Mouse (Mus musculus): ENCODE data around the gene Fam124b. TPM values are rescaled to one million over a fixed set of nuclear protein-coding genes. Genes with fewer than 3 reads are reported as not detected.

Gene Fam124b
- polyA plus RNA-seq, 1 experiment from 2014 or later = 0.72 TPM

DNA sequence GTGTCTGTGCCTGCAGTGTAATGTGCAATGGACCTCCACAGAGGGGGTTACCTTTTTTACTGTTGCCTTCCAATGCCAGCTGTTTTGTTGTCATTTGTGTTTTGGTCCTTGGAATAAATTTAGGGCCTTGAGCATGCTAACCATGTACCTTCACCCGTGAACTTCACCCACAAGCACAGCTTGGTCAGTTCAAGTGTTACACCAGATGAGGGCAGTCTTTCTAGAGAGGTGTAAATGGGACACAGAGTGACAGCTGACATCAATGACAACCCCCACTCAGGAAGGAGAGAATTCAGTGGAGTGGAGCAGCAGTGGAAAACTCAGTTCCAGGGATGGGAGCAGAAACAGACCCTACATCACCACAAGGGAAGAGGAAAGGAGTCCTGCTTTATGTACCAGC lies 12.3 kb upstream of the Fam124b start:
- Histone ChIP-seq H3K36me3 (no peaks in the 10 kb centered on the region), H3K27me3 (replicated peaks) (no peaks in the 10 kb centered on the region), H3K27ac (no peak overlapping the region), H3K4me2 (replicated peaks) (no peak overlapping the region), H3K4me1 (no peaks in the 10 kb centered on the region), H3K9ac (no peak overlapping the region), H3K9me3 (no peaks in the 10 kb centered on the region), H3K4me3 (no peak overlapping the region)
- no peak for ATAC-seq (ENCODE audit: low FRiP score, low read depth)
- WGBS = 76% methylated on average over 1 of the region's 1 CpGs

DNA sequence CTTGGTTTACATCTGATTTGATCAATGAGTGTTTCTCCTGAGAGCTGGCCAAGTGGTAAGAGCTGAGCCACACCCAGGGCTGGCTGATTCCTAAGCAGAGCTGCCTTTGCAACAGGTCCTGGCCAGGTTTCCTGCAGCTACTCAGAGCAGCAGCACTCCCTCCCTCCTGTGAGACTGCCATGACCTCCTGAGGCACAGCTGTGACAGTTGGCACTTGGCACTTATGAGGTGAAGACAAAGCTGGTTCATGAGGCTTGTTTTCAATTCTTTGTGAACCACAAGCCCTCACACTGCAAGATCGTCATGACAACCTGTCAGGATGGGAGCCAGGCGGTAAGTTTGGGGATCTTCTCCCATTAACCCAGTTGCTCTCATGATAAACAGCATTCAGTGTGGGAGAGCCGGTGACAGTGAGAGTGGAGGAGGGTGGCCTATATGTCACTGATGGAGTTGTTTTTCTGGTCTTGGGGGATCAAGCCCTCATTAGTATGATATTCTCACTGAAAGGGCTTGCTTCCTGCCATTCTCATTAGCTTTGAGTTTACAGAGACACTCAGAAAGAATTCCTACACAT lies 6.7 kb upstream of the Fam124b start:
- peaks cover 3% of the 10 kb centered on the region; the same call in 1 of the 2 replicates for H3K4me1 ChIP-seq
- H3K36me3 ChIP-seq = no peaks in the 10 kb centered on the region
- H3K4me2 ChIP-seq (replicated peaks) = no peak overlapping the region
- no peak overlapping the region for H3K4me3 ChIP-seq
- WGBS = 39% methylated on average over 3 of the region's 3 CpGs
- H3K27me3 ChIP-seq (replicated peaks) = no peaks in the 10 kb centered on the region
- no peak overlapping the region for H3K9ac ChIP-seq
- no peak overlapping the region for H3K27ac ChIP-seq
- no peaks in the 10 kb centered on the region for H3K9me3 ChIP-seq
- no peak for ATAC-seq (ENCODE audit: low FRiP score, low read depth)

DNA sequence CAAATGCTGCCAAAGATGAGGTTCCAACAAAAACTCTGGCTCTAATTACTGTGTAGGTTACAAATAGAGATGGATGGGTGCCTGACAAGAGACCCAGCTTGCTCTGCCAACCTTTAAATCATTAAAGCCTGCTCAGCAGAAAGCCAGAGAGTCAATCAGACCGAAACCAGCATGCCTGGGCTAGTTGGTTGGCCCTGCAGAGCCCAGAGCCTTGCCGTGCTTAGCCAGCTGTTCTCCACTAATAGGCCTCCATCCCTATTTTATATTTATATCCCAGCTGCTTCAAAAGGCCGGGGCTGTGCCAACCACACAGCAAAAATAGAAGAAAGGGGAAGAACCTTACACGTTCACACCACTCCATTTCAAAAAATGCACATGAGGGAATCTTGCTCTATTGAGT lies 2.9 kb upstream of the Fam124b start:
- no peak overlapping the region for H3K9ac ChIP-seq
- 61% methylated on average over 4 of the region's 4 CpGs for WGBS
- H3K27me3 ChIP-seq (replicated peaks) = no peaks in the 10 kb centered on the region
- no peak overlapping the region for H3K27ac ChIP-seq
- peaks cover 3% of the 10 kb centered on the region; the same call in 1 of the 2 replicates for H3K4me1 ChIP-seq
- no peak overlapping the region for H3K4me2 ChIP-seq (replicated peaks)
- no peaks in the 10 kb centered on the region for H3K36me3 ChIP-seq
- no peak for ATAC-seq (ENCODE audit: low FRiP score, low read depth)
- no peaks in the 10 kb centered on the region for H3K9me3 ChIP-seq
- no peak overlapping the region for H3K4me3 ChIP-seq

DNA sequence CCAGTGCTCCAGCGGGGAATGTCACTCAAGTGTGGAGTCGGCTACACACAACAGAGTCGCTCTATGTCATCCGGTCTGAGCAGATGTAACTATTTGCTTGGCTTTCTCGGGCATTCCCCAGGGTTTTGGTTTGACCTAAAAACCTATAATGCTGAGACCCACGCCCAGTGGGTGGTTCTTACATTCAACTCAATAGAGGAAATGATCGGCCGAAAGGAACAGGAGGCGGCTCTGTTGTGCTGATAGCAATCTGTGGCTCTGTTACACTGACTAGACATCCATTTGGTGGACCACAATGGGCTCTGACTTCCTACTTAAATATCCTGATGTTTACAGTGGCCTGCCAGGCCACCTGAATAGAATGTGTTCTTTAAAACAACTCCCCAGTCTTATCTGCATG lies 4.4 kb downstream of the Fam124b start:
- 73% methylated on average over 9 of the region's 9 CpGs for WGBS
- Histone ChIP-seq H3K27me3 (replicated peaks) (no peaks in the 10 kb centered on the region), H3K36me3 (no peaks in the 10 kb centered on the region), H3K27ac (no peak overlapping the region), H3K4me2 (replicated peaks) (no peak overlapping the region), H3K4me3 (no peak overlapping the region), H3K9ac (no peak overlapping the region), H3K4me1 (no peaks in the 10 kb centered on the region), H3K9me3 (no peaks in the 10 kb centered on the region)
- no peak for ATAC-seq (ENCODE audit: low FRiP score, low read depth)

DNA sequence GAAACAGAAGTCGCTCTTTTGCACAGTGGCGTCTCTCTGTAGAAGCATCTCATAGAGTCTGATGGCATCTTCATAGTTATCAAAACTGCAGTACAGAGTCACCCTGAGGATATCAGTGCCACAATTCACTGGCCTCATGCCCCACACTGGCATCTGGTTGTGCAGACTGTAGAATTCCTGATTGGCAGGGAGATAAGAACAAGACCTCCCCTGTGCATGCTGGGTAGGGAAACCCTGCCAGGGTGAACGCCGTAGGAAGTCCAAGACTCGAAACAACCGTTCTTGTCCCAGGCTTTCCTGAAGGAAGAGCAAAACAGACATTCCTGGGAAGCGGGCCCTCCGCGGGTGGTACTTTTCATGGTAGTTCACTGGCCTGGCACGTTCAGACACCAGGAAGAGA lies 5.1 kb downstream of the Fam124b start:
- H3K4me2 ChIP-seq (replicated peaks) = no peak overlapping the region
- no peak for ATAC-seq (ENCODE audit: low FRiP score, low read depth)
- H3K9me3 ChIP-seq = no peaks in the 10 kb centered on the region
- no peaks in the 10 kb centered on the region for H3K36me3 ChIP-seq
- H3K4me1 ChIP-seq = no peaks in the 10 kb centered on the region
- no peak overlapping the region for H3K9ac ChIP-seq
- no peaks in the 10 kb centered on the region for H3K27me3 ChIP-seq (replicated peaks)
- WGBS = 88% methylated on average over 10 of the region's 10 CpGs
- no peak overlapping the region for H3K27ac ChIP-seq
- no peak overlapping the region for H3K4me3 ChIP-seq

DNA sequence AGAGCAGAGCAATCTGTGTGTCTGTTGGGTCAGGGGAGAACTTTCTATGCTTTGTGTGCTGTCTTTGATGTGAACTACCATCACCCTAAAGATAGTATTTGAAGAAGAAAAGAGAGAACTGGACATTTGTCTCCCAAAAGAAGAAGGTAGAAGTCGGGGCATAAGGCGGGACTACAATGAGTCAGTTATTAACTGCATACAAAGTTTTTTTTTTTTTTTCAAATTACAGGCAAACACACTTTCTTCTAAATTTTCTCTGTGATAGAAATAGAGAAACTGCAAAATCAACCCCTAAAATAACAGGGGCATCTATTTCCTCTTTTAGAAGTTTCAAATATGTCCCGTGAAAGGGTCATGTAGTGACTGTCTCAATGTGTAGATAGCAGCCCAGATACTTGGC lies 16.0 kb downstream of the Fam124b start:
- Histone ChIP-seq H3K4me3 (no peak overlapping the region), H3K9ac (no peak overlapping the region), H3K36me3 (no peaks in the 10 kb centered on the region), H3K4me2 (replicated peaks) (no peak overlapping the region), H3K27ac (no peak overlapping the region), H3K27me3 (replicated peaks) (no peaks in the 10 kb centered on the region), H3K9me3 (no peaks in the 10 kb centered on the region), H3K4me1 (no peaks in the 10 kb centered on the region)
- WGBS = 90% methylated on average over 3 of the region's 3 CpGs
- no peak for ATAC-seq (ENCODE audit: low FRiP score, low read depth)

DNA sequence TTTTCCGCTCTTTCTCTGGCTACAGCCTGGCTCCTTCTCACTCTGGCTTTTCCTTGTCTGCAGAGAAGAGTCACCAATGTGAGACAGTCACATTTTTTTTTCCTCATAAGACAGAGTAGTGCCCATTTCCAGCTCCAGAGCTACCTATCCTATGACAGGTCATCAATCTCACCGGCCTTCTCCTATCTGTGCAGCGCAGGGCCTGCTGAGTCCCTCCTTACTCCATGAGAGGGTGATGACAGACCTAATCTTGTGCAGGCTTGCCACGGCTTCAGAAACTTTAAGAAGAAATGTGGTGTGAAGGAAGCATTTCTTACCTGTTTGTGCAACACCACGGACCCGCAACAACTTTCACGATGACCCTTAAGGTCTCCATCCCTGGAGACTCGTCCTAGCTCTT lies 25.4 kb downstream of the Fam124b start:
- no peaks in the 10 kb centered on the region for H3K4me1 ChIP-seq
- no peak overlapping the region for H3K27ac ChIP-seq
- H3K36me3 ChIP-seq = no peaks in the 10 kb centered on the region
- H3K9ac ChIP-seq = no peak overlapping the region
- no peak overlapping the region for H3K4me2 ChIP-seq (replicated peaks)
- no peaks in the 10 kb centered on the region for H3K9me3 ChIP-seq
- 89% methylated on average over 8 of the region's 8 CpGs for WGBS
- no peak overlapping the region for H3K4me3 ChIP-seq
- ATAC-seq (ENCODE audit: low FRiP score, low read depth) = no peak
- no peaks in the 10 kb centered on the region for H3K27me3 ChIP-seq (replicated peaks)

DNA sequence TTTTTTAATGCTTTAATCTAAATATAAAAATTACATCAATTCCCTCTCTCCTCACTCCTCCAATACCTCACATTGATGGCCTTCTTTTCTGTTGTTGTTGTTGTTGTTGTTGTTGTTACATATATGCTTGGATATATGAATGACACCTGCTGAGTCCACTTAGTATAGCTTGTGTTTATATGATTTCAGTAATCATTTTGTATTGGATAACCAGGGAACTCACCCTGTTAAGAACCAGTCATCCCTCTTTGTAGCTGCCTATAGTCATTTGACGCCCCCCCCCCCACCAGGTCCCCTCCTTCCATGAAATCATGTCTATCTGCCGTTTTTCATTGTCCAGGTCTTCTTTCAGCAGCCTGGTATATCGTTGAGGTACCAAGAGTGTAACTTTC lies 36.9 kb downstream of the Fam124b start:
- Histone ChIP-seq H3K27me3 (replicated peaks) (no peaks in the 10 kb centered on the region), H3K4me1 (no peaks in the 10 kb centered on the region), H3K4me2 (replicated peaks) (no peak overlapping the region), H3K27ac (no peak overlapping the region), H3K9me3 (no peaks in the 10 kb centered on the region), H3K36me3 (no peaks in the 10 kb centered on the region), H3K9ac (no peak overlapping the region), H3K4me3 (no peak overlapping the region)
- WGBS = 62% methylated on average over 3 of the region's 3 CpGs
- no peak for ATAC-seq (ENCODE audit: low FRiP score, low read depth)

DNA sequence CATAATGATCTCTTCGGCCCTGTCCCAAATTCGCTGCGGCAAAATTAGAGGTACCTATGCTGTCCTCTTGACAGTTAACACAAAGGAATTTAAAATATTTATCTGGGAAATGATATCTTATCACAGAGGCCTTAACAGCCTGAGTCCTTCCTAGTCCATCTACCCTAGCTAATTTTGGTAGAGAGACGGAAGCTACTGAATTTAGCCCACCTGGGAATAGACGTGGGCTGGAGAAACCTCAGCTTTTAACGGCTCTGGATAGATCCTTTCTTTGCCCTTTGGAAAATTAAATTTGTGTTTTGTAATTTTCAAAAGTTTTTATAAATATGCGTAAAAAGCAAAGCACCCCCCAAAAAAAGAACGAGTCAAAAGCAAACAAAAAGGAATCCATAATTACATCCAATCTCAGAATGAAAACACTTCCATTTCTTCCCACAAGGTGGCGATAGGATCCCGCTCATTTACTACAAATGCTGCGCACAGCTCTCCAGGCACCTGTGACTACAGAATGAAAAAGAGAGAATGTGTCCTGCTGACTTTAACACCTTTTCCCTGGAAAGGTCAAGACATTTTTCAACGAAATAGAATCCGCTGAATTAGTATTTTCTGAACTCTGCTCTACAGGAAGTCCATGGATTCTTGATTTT lies 37.4 kb downstream of the Fam124b start:
- Histone ChIP-seq H3K9ac (no peak overlapping the region), H3K9me3 (no peaks in the 10 kb centered on the region), H3K27ac (no peak overlapping the region), H3K4me2 (replicated peaks) (no peak overlapping the region), H3K27me3 (replicated peaks) (no peaks in the 10 kb centered on the region), H3K4me1 (no peaks in the 10 kb centered on the region), H3K4me3 (no peak overlapping the region), H3K36me3 (no peaks in the 10 kb centered on the region)
- 42% methylated on average over 13 of the region's 13 CpGs for WGBS
- 0 out of 2 replicates have a peak, but pooled peaks have one; percentile 63 for ATAC-seq (ENCODE audit: low FRiP score, low read depth)

DNA sequence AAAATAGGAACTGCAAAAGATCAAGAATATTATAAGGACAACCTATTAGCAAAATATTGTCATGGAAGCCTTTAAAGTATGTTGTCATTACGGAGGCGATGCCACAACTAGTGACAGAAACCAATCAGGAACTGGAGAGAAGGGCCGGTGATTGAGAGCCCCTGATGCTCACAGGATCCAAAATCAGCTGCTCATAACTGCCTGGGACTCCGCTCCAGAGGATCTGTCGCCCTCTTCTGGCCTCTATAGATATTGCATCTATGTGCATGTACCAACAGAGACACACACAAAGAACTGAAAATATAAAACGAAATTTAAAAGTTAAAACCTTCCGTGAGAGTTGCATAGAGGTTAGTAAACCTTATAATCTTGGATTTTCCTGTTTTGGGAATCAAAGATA lies 38.1 kb downstream of the Fam124b start:
- 65% methylated on average over 7 of the region's 7 CpGs for WGBS
- Histone ChIP-seq H3K4me1 (no peaks in the 10 kb centered on the region), H3K36me3 (no peaks in the 10 kb centered on the region), H3K27ac (no peak overlapping the region), H3K4me2 (replicated peaks) (no peak overlapping the region), H3K27me3 (replicated peaks) (no peaks in the 10 kb centered on the region), H3K4me3 (no peak overlapping the region), H3K9me3 (no peaks in the 10 kb centered on the region), H3K9ac (no peak overlapping the region)
- no peak for ATAC-seq (ENCODE audit: low FRiP score, low read depth)

DNA sequence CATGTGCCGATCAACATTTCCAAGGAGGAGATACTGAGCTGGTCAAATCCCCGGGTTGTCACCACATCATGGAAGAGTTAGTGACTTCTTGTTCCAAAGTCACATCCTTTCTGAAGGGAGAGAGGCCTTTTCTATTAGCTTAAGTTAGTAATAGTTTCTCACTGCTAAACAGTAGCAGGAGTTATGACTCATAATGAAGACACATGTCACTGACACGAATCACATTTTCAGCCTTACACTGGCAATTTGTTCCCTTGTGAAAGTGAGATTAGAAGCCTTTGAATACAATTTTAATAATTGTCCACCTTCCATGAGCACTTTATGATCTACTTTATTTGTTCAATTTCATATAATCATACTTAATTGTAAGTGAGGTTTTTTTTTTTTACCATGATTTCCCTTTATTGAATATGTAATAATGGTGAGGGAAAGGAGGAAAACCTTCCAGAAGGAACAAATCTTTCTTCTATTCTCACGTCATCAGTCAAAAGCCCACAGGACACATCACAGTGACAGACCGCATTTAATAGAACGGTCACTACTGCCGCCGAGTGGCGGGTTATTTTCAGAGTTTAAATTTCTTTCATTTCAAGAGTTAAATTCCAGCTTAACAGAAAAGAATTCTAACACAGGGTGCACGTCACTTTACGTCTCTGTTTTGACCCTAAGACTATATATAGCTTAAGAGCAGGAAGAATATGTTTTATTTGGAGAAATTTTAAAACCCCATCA lies 40.5 kb downstream of the Fam124b start:
- 79% methylated on average over 11 of the region's 11 CpGs for WGBS

DNA sequence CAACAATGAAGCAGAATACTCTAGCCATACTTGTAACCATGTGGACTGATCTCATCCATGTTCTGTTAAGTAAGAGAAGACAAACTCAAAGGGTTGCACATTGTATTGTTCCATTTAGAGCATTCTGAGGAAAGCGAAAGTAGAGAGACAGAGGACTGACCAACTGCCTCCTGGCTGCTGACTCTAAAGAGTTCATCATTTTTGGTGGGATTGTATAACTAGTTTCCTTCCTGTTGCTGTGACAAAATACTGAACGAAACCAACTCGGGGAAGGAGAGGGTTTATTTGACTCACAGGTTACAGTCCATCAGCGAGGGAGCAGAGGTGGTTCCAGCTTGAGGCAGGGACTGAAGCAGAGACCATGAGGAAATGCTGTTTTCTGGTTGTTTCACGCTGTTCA lies 50.6 kb downstream of the Fam124b start:
- Histone ChIP-seq H3K27ac (no peak overlapping the region), H3K9ac (no peak overlapping the region), H3K4me2 (replicated peaks) (no peak overlapping the region), H3K4me3 (no peak overlapping the region), H3K27me3 (replicated peaks) (no peaks in the 10 kb centered on the region), H3K9me3 (no peaks in the 10 kb centered on the region), H3K4me1 (no peaks in the 10 kb centered on the region), H3K36me3 (no peaks in the 10 kb centered on the region)
- 85% methylated on average over 5 of the region's 5 CpGs for WGBS
- ATAC-seq (ENCODE audit: low FRiP score, low read depth) = no peak

More for the DNA sequence above, 40.5 kb downstream of the Fam124b start:
- no peak overlapping the region for H3K4me3 ChIP-seq
- no peak overlapping the region for H3K4me2 ChIP-seq (replicated peaks)
- ATAC-seq (ENCODE audit: low FRiP score, low read depth) = no peak
- no peak overlapping the region for H3K27ac ChIP-seq
- H3K9me3 ChIP-seq = no peaks in the 10 kb centered on the region
- no peak overlapping the region for H3K9ac ChIP-seq
- H3K36me3 ChIP-seq = no peaks in the 10 kb centered on the region
- no peaks in the 10 kb centered on the region for H3K27me3 ChIP-seq (replicated peaks)
- H3K4me1 ChIP-seq = no peaks in the 10 kb centered on the region

DNA sequence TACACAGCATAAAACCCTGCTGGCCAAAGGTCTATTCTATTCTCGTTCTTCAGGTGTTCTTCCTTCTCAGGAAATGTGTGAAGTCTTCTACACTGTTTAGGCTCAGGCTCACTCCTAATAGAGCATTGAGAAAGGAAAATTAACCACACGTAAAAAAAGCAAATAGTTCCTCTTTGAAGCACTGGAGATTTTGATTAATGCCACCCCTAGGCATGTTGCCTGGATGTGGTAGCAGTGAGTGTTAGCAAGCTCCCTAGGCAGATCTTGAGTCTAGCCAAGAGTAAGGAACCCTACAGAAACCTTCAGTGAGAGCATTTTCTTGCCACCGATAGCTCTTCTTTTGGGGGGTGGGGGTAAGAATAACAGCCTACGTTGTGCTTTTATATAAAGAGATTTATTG lies 51.7 kb downstream of the Fam124b start:
- WGBS = 79% methylated on average over 4 of the region's 4 CpGs
- no peak overlapping the region for H3K27ac ChIP-seq
- no peak overlapping the region for H3K9ac ChIP-seq
- H3K36me3 ChIP-seq = no peaks in the 10 kb centered on the region
- no peaks in the 10 kb centered on the region for H3K9me3 ChIP-seq
- no peak overlapping the region for H3K4me2 ChIP-seq (replicated peaks)
- H3K27me3 ChIP-seq (replicated peaks) = no peaks in the 10 kb centered on the region
- H3K4me1 ChIP-seq = no peaks in the 10 kb centered on the region
- no peak overlapping the region for H3K4me3 ChIP-seq
- no peak for ATAC-seq (ENCODE audit: low FRiP score, low read depth)
